Mouse (Mus musculus) ES-E14 (cell line): ENCODE results near the gene Map3k21.

ENCODE experiments used
- CHD2 ChIP-seq: IDR thresholded peaks from 2 replicates; pipeline ENCODE4 v1.6.1; 2014; ENCODE audit warnings: mild to moderate bottlenecking, low read depth, low read length, inconsistent platforms
- HCFC1 ChIP-seq: IDR thresholded peaks from 2 replicates; pipeline ENCODE4 v1.6.1; 2012; ENCODE audit warnings: low read length, inconsistent platforms, borderline replicate concordance; ENCODE audit not compliant: insufficient read depth
- MAFK ChIP-seq: IDR thresholded peaks from 2 replicates; pipeline ENCODE4 v1.6.1; 2014; ENCODE audit warnings: mild to moderate bottlenecking, low read depth, low read length, inconsistent platforms; ENCODE audit not compliant: insufficient read depth
- ZC3H11A ChIP-seq: IDR thresholded peaks from 2 replicates; pipeline ENCODE4 v1.6.1; 2012; ENCODE audit warnings: low read depth, mild to moderate bottlenecking, inconsistent platforms, low read length, borderline replicate concordance
- ZNF384 ChIP-seq: IDR thresholded peaks from 2 replicates; pipeline ENCODE4 v1.6.1; 2012; ENCODE audit warnings: low read depth, low read length, inconsistent platforms

- no peak for TF ChIP-seq HCFC1
- no peak for TF ChIP-seq ZC3H11A
- TF ChIP-seq ZNF384: no peak
- no peak for TF ChIP-seq CHD2
- no peak for TF ChIP-seq MAFK
These were observed 47.7 kb downstream of the Map3k21 start for GRCm38 (mm10) chr8:125957994-125958368.
